Mouse (Mus musculus): Measurements from ENCODE around the gene Ppfibp2.

The Ppfibp2 gene

DNA sequence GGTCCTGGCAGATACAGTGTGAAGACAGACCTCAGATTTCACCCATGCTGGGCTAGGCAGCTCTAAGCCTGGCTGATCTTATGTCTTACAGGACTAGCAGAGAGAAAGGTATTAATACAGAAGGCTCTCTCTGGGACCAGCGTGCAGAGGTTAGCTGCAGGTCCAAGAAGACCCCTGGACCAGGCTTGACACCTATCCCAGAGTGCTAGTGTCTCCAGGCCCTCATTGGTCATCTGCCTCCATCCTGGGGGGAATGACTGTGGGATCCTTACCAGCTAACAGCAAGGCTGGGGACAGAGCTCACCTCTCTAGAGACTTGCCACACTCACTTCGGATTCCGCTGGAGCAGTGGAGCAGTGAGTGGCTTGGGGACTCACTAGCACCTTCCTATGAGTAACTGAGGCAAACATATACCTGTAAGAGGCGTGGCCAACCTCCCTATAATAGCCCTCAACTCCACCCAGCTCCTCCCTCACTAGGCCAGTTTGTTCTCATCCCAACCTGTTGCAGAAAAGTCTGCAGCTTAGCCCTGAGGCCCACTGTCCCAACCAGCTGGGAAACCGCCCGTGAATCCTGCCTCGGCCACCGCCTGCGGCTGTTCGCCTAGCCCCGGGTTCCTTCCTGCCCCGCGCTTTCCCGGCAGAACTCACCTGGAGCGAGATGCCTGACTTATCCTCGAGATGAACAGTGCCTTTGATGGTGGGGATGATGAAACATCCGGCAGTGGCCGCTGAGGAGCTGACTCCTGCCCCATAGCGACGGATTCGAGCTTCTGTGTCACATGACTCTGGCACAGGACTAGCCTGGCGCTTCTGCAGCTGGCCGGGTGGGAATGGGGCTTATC is 162.5 kb downstream of the Ppfibp2 start, which contains the start of gene Cyb5r2:
Gene Cyb5r2 (minus strand): TSS at position 725 of the 844 bp plus-strand sequence.
- DNase-seq = peak; percentile 17

DNA sequence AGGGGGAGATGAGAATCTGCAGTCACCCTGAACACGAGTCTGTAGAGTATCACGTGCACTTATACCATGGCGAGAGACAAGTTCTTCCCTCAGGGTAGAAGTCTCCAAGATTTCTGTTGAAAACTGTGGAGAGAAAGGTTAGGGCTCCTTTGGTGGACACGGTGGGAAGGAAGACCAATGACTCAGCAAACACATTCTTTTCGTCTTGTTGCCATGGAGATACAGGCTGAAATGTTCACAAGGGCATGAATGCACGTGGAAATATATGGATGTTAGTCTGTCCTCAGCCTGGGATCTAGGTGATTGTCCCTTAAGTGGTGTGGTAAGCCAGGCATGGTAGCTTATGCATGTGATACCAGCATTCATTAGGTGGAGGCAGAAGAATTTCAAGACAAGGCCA is 175.8 kb downstream of the Ppfibp2 start:
- no peak for DNase-seq

DNA sequence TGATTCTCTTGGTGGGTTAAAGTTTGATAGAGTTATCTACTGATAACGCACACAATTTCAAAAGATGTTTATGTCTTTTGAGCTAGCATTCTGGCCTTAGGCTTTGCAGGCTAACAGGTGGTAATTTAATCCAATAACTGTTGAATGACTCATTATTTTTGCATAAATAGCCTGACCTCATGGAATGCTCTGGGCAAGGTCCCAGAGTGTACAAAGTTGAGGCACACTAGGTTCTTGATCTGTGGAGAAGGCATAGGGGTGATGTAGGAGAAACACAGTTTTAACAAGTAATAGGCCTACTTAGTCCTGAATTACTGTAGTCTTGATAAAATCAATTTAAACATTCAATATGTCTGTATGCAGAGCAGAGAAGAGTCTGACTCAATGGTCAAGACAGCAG is 183.2 kb downstream of the Ppfibp2 start:
- DNase-seq = no peak

DNA sequence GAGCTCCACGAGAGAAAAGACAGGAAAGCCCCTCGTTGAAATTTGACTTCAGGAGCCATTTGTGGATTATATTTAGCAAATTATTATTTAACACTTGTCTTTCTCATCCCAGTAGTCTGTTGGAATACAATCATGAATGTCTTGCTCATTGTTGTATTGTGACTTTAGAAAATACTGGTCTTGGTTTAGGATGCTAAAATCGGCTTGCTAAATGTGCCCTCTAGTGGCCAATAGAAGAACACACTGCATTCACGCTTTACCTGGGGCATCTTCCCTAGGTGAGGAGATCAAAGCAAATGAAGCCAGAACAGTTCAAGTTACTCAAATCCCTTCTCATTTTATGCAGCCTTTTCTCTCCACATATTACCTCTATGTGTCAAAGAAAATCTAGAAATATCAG is 184.6 kb downstream of the Ppfibp2 start:
- DNase-seq = peak; percentile 18

GRCm38 (mm10) chr7:107787977-107788620 is 193.1 kb downstream of the Ppfibp2 start:
- peak; percentile 40 for DNase-seq

- no peak for DNase-seq
Measured at GRCm38 (mm10) chr7:107796500-107796899, 201.5 kb downstream of the Ppfibp2 start.
